Mouse (Mus musculus) ES-Bruce4 (cell line): ENCODE data around the gene Lamb3.

ENCODE experiments used
- CTCF ChIP-seq: IDR thresholded peaks from one replicate; pipeline ENCODE4 v1.8.1; 2011; ENCODE audit warnings: low read depth, low read length
- POLR2A ChIP-seq: IDR thresholded peaks from one replicate; pipeline ENCODE4 v1.8.1; 2011; ENCODE audit warnings: low read length; ENCODE audit not compliant: insufficient read depth

- TF ChIP-seq CTCF: no peak
- TF ChIP-seq POLR2A: no peak
Observed at GRCm38 (mm10) chr1:193207503-193207902, at the start of gene Lamb3.
